Mouse (Mus musculus) lung, postnatal 25 days (tissue): ENCODE measurements around the gene Apex2.

ENCODE experiments used
- DNase-seq: peaks from one replicate; pipeline ENCODE4 v3.0.0; 2022; ENCODE audit warnings: low spot score

The Apex2 gene

GRCm38 (mm10) chrX:150589696-150590095 lies at the start of gene Apex2:
TSS of gene Apex2 (minus strand) at chrX:150589868.
- no peak for DNase-seq

GRCm38 (mm10) chrX:150636421-150636820 lies 46.8 kb upstream of the Apex2 start:
- no peak for DNase-seq

GRCm38 (mm10) chrX:150598882-150599281 lies 9.2 kb upstream of the Apex2 start:
- no peak for DNase-seq

- DNase-seq, result no peak
Observed at GRCm38 (mm10) chrX:150595016-150595760, 5.5 kb upstream of the Apex2 start.

- no peak for DNase-seq
Observed at GRCm38 (mm10) chrX:150594176-150594575, 4.5 kb upstream of the Apex2 start.

GRCm38 (mm10) chrX:150593266-150594035 lies 3.8 kb upstream of the Apex2 start:
- DNase-seq, result no peak

- peak; percentile 85 for DNase-seq
Observed at GRCm38 (mm10) chrX:150588023-150588764, 1.5 kb downstream of the Apex2 start, which contains the start of gene Pfkfb1. TSS of gene Pfkfb1 (plus strand) at chrX:150588229.

- no peak for DNase-seq
Observed at GRCm38 (mm10) chrX:150585116-150585515, 4.6 kb downstream of the Apex2 start.

- DNase-seq, result no peak
Observed at GRCm38 (mm10) chrX:150581921-150582320, 7.7 kb downstream of the Apex2 start.

- no peak for DNase-seq
Observed at GRCm38 (mm10) chrX:150564644-150565357, 24.9 kb downstream of the Apex2 start.

- no peak for DNase-seq
Observed at GRCm38 (mm10) chrX:150554032-150554431, 35.6 kb downstream of the Apex2 start.

- DNase-seq, result no peak
Observed at GRCm38 (mm10) chrX:150551986-150552385, 37.7 kb downstream of the Apex2 start.

- DNase-seq, result no peak
Observed at GRCm38 (mm10) chrX:150549639-150550038, 40.0 kb downstream of the Apex2 start.

GRCm38 (mm10) chrX:150547239-150547638 lies 42.4 kb downstream of the Apex2 start, which contains the start of gene Alas2:
TSS of gene Alas2 (plus strand) at chrX:150547375.
- no peak for DNase-seq

GRCm38 (mm10) chrX:150541684-150542083 lies 48.0 kb downstream of the Apex2 start:
- DNase-seq, result no peak

GRCm38 (mm10) chrX:150540111-150540510 lies 49.6 kb downstream of the Apex2 start:
- no peak for DNase-seq

- no peak for DNase-seq
Observed at GRCm38 (mm10) chrX:150516477-150516876, 73.2 kb downstream of the Apex2 start.

- DNase-seq, result no peak
Observed at GRCm38 (mm10) chrX:150516015-150516414, 73.7 kb downstream of the Apex2 start.

GRCm38 (mm10) chrX:150514127-150514526 lies 75.5 kb downstream of the Apex2 start:
- DNase-seq, result no peak

GRCm38 (mm10) chrX:150511274-150511673 lies 78.4 kb downstream of the Apex2 start:
- DNase-seq, result no peak

- peak; percentile 64 for DNase-seq
Observed at GRCm38 (mm10) chrX:150510631-150511030, 79.0 kb downstream of the Apex2 start.

- DNase-seq, result no peak
Observed at GRCm38 (mm10) chrX:150508696-150509095, 81.0 kb downstream of the Apex2 start.
